Mouse (Mus musculus): ENCODE data around the gene Rnaset2b. TPM values are rescaled to one million over a fixed set of nuclear protein-coding genes. Genes with fewer than 3 reads are reported as not detected.
"Not testable (repeated sequence)": the region's sequence is repeated elsewhere in the genome, so short reads cannot be mapped to it uniquely, and the experiment has no call there.

Rnaset2b gene
- polyA plus RNA-seq, 1 experiment from 2014 or later, result 138 TPM

DNA sequence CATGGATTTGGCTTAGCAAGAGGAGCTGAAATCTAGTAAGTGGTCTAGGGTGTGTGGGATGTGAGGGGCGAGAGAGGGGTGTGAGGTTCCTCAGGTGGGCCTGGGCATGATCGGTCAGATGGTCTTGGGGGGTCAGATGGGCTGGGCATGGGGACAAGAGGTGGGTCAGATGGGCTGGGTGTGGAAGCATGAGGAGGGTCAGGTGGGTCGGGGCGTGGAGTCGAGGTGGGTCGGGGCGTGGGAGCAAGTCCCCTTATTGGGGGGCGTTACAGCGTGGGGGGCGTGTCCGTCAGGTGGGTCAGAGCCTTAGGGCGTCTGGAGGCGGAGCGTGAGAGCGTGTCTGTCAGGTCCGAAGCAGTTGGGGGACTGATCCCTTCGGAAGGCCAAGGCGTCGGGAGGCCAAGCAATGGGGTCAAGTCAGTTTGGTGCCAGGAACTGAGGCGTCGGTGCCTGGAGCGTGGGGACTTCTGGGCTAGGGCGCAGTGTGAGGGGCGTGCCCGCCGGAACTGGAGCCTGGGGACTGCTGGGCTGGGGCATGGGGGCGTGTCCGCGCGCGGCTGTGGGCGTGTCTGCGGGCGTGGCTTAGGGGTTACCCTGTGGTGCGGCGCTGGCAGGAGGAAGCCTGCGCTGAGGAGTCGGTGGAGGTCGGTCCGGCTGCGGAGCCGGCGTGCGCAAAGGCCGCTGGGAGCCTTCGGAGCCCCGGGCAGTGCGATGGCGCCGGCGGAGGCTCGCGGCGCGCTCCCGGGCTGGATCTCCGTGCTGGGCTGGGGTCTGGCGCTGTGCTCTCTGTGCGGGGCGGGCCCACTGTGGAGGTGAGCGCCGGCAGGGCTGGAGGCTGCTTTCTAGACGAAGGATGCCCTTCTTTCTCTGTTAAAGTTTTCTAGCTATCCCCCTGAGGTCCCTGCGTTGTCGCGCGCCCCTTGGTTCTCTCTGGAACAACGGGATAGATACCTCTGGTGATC is 8.1 kb downstream of the Rnaset2b start, which contains the start of gene Gm49721:
Gene Gm49721 (plus strand): TSS at position 618 of the 962 bp plus-strand sequence.
- Histone ChIP-seq H3K4me3 (ENCODE audit: low read length) (peak within 1 kb of the TSS; percentile 50), H3K4me2 (ENCODE audit: low read length) (peak within 1 kb of the TSS; percentile 62), H3K9ac (ENCODE audit: low read depth, low read length) (peak within 1 kb of the TSS; percentile 65)
- H3K9me3 ChIP-seq (ENCODE audit: control insufficient read depth, low read length); H3K27me3 ChIP-seq (replicated peaks; ENCODE audit: control insufficient read depth, insufficient read depth, low read length); H3K27ac ChIP-seq (ENCODE audit: low read depth, low read length); H3K4me1 ChIP-seq (ENCODE audit: control insufficient read depth, insufficient read depth, low read depth, low read length); H3K36me3 ChIP-seq (ENCODE audit: control insufficient read depth, insufficient read depth, low read length): not testable (repeated sequence)
- peak; percentile 98 for ATAC-seq
- WGBS, result under 1% methylated on average over 42 of the region's 68 CpGs

DNA sequence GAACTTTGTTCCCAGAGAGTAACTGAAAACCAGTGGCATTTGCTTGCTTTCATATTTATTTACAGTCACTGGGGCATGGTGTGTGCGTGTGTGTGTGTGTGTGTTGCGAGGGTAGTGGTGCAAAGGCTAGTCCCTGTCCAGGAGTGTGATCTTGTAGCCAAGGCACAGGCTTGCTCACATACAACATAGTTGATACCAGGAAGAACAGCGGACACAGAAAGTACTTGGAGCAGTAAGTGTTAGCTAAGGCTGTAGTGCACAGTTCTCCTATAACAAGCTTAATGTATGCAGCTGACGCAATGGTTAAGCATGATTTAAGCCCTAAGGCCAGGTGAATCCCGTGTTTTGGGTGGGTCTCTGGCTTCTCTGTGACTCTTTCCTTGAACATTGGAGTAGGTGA is 8.9 kb downstream of the Rnaset2b start:
- H3K36me3 ChIP-seq (ENCODE audit: control insufficient read depth, insufficient read depth, low read length); H3K4me1 ChIP-seq (ENCODE audit: control insufficient read depth, insufficient read depth, low read depth, low read length); H3K27ac ChIP-seq (ENCODE audit: low read depth, low read length); H3K27me3 ChIP-seq (replicated peaks; ENCODE audit: control insufficient read depth, insufficient read depth, low read length); ATAC-seq; H3K9me3 ChIP-seq (ENCODE audit: control insufficient read depth, low read length): not testable (repeated sequence)
- Histone ChIP-seq H3K4me2 (ENCODE audit: low read length) (peak overlapping the region; percentile 62), H3K4me3 (ENCODE audit: low read length) (peak overlapping the region; percentile 50), H3K9ac (ENCODE audit: low read depth, low read length) (peak overlapping the region; percentile 65)
- 20% methylated on average over 4 of the region's 5 CpGs for WGBS

DNA sequence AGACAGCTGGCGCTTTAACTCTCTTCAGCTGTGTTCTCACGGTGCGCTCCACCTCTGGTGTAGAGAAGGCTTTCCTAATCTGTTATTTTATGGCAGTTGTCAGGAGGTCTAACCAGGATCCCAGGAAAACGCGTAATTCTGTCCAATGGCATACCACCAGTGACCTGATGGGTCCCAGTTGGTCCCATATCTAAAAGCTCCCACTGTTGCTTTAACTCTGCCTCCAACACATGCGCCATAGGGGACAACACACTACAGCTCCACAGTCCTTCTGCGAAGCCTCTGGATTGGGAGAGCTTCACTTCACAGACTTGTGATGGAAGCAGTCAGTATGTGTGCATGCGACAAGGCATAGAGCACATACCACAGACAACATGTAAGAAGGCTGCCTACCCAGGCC is 9.7 kb downstream of the Rnaset2b start:
- not testable (repeated sequence) for H3K4me1 ChIP-seq (ENCODE audit: control insufficient read depth, insufficient read depth, low read depth, low read length); H3K9ac ChIP-seq (ENCODE audit: low read depth, low read length); ATAC-seq; H3K27ac ChIP-seq (ENCODE audit: low read depth, low read length); H3K4me3 ChIP-seq (ENCODE audit: low read length); H3K36me3 ChIP-seq (ENCODE audit: control insufficient read depth, insufficient read depth, low read length); H3K27me3 ChIP-seq (replicated peaks; ENCODE audit: control insufficient read depth, insufficient read depth, low read length); H3K4me2 ChIP-seq (ENCODE audit: low read length); H3K9me3 ChIP-seq (ENCODE audit: control insufficient read depth, low read length)
- 97% methylated on average over 5 of the region's 8 CpGs for WGBS

DNA sequence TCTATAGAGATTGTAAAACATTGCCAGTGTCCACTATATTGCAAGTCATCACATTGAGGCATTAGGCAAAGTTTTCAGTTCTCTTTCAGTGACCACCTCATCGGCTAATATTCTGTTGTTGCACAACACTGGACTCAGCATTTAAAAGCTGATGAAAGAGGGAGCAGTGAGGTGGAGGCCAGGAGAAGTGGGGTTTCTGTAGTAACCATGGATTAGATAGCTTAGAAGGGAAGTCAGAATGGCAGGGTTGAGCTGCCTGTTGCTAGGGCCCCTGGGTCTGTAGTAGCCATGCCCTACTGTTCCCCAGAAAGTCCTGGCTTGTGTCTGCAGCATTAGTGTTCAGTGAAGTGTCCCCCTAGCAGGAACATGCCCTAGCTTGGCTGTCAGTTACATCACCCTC is 15.7 kb downstream of the Rnaset2b start:
- not testable (repeated sequence) for H3K27me3 ChIP-seq (replicated peaks; ENCODE audit: control insufficient read depth, insufficient read depth, low read length); H3K4me2 ChIP-seq (ENCODE audit: low read length); H3K9ac ChIP-seq (ENCODE audit: low read depth, low read length); H3K4me1 ChIP-seq (ENCODE audit: control insufficient read depth, insufficient read depth, low read depth, low read length); H3K27ac ChIP-seq (ENCODE audit: low read depth, low read length); H3K36me3 ChIP-seq (ENCODE audit: control insufficient read depth, insufficient read depth, low read length); H3K4me3 ChIP-seq (ENCODE audit: low read length); H3K9me3 ChIP-seq (ENCODE audit: control insufficient read depth, low read length); ATAC-seq
- 93% methylated on average over 1 of the region's 1 CpGs for WGBS

DNA sequence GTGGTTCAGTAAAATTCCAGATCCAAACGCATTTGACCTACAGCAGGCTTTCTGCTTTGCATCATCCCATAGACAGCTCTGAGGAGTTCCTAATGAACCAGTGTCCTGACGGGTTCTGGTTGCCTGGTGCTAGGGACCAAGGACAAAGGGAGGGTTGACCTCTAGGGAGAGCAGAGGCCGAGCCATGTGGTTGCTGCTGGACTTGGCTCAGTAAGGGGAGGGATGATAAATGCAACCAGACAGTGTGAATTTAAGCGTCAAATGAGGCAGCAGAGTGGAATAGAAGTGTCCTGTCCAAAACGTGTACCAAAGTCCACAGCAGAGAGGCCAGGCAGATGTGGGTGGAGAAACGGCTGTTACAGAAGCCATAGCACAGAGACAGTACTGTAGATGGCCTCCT is 25.1 kb downstream of the Rnaset2b start:
- peak; percentile 63; the same call in 1 of the 2 replicates for ATAC-seq
- H3K27me3 ChIP-seq (replicated peaks; ENCODE audit: control insufficient read depth, insufficient read depth, low read length); H3K9me3 ChIP-seq (ENCODE audit: control insufficient read depth, low read length); H3K4me2 ChIP-seq (ENCODE audit: low read length); H3K36me3 ChIP-seq (ENCODE audit: control insufficient read depth, insufficient read depth, low read length); H3K27ac ChIP-seq (ENCODE audit: low read depth, low read length); H3K4me1 ChIP-seq (ENCODE audit: control insufficient read depth, insufficient read depth, low read depth, low read length); H3K9ac ChIP-seq (ENCODE audit: low read depth, low read length); H3K4me3 ChIP-seq (ENCODE audit: low read length): not testable (repeated sequence)
- WGBS, result no CpG with 5 or more reads among the region's 6 CpGs

DNA sequence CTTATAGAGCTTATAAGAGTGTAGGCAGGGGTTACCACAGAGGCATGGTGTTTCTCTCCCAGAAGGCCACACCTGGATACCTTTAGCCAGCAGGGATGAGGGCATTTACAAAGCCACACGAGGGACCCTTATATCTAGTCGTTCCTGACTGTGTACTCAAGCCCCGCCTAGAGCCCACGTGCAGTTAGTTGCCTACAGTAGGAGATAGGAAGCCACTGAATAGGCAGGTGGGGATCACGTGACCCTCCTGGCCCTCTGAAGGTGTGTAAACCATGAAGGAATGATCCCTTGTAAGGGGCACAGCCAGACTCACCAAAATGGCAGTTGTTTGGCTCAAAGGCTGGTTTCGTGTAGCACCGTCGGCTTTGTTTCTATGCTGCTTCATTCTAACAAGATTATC is 26.4 kb downstream of the Rnaset2b start:
- H3K9me3 ChIP-seq (ENCODE audit: control insufficient read depth, low read length); H3K36me3 ChIP-seq (ENCODE audit: control insufficient read depth, insufficient read depth, low read length); H3K4me3 ChIP-seq (ENCODE audit: low read length); H3K4me1 ChIP-seq (ENCODE audit: control insufficient read depth, insufficient read depth, low read depth, low read length); H3K4me2 ChIP-seq (ENCODE audit: low read length); H3K27me3 ChIP-seq (replicated peaks; ENCODE audit: control insufficient read depth, insufficient read depth, low read length); H3K9ac ChIP-seq (ENCODE audit: low read depth, low read length); H3K27ac ChIP-seq (ENCODE audit: low read depth, low read length); ATAC-seq: not testable (repeated sequence)
- 86% methylated on average over 8 of the region's 8 CpGs for WGBS

DNA sequence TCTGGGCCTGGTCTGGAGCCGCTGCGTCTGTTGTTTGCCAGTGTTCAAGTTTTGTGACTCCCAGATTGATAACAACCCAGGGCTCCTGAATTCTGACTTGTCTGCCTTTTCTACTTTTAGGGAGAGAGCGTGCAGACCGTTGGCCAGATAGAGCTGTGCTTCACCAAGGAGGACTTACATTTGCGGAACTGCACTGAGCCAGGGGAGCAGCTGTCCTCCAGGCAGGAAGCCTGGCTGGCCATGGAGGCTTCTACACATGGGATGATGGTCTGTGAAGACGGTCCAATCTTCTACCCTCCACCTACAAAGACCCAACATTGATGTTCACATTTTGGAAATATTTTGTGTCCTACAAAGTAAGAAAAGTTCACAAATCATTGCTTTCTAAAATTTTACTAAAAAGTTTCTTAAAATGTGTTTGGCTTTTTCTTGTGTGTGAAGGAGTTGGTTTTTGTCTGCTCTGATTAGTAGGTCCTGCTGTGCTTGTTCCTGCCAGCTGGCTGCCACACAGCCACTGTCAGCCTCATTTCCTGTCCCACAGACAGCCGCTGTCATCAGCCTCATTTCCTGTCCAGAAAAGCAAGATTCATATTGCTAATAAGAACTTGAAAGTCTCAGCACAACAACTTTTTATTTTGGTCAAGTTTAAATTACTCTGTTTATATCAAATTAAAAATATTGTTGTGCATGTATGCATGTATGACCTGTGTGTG is 27.5 kb downstream of the Rnaset2b start:
- H3K9me3 ChIP-seq (ENCODE audit: control insufficient read depth, low read length); H3K27ac ChIP-seq (ENCODE audit: low read depth, low read length); H3K27me3 ChIP-seq (replicated peaks; ENCODE audit: control insufficient read depth, insufficient read depth, low read length); H3K36me3 ChIP-seq (ENCODE audit: control insufficient read depth, insufficient read depth, low read length); H3K4me2 ChIP-seq (ENCODE audit: low read length); H3K4me3 ChIP-seq (ENCODE audit: low read length); H3K4me1 ChIP-seq (ENCODE audit: control insufficient read depth, insufficient read depth, low read depth, low read length); H3K9ac ChIP-seq (ENCODE audit: low read depth, low read length): not testable (repeated sequence)
- WGBS, result 100% methylated on average over 1 of the region's 7 CpGs
- ATAC-seq, result peak; percentile 50; the same call in 1 of the 2 replicates

DNA sequence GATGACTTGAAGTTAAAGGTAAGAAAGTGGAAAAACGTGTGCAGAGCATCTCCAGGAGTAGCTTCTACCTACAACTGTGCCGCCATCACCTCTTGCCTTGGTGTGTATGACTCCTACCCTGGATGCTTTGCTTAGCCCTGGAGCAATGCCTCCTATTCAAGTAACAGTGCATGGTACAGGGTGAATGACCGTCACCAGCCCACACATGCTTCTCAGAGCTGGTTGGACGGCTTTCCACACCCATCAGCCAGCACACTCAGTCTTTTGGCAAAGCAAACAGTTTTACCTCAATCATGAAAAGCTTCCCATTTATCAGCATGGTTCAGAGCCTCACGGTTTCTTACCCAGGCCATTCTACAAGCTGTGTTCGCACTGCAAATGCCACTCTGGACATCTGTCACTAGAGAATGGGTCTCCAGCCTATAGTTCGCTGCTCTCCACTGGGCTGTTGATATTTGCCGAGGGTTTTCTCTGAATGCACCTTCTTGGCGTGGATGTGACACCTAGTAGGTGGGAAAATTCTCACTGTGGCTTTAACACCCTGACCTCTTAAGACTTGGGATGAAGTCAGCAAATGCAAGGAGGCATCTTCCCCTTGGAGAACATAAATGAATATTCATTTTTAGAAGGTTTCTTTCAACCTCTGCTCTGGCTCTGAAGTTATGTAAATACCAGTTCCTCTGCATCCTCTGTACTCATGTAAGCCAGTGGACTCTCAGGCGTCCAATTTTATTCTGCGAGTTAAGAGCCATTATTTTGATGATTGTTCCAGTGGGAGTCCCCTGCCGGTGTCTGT is 31.6 kb downstream of the Rnaset2b start:
- H3K27me3 ChIP-seq (replicated peaks; ENCODE audit: control insufficient read depth, insufficient read depth, low read length); H3K4me1 ChIP-seq (ENCODE audit: control insufficient read depth, insufficient read depth, low read depth, low read length); H3K9ac ChIP-seq (ENCODE audit: low read depth, low read length); H3K36me3 ChIP-seq (ENCODE audit: control insufficient read depth, insufficient read depth, low read length); H3K9me3 ChIP-seq (ENCODE audit: control insufficient read depth, low read length); ATAC-seq; H3K4me2 ChIP-seq (ENCODE audit: low read length); H3K27ac ChIP-seq (ENCODE audit: low read depth, low read length); H3K4me3 ChIP-seq (ENCODE audit: low read length): not testable (repeated sequence)
- 85% methylated on average over 7 of the region's 12 CpGs for WGBS

DNA sequence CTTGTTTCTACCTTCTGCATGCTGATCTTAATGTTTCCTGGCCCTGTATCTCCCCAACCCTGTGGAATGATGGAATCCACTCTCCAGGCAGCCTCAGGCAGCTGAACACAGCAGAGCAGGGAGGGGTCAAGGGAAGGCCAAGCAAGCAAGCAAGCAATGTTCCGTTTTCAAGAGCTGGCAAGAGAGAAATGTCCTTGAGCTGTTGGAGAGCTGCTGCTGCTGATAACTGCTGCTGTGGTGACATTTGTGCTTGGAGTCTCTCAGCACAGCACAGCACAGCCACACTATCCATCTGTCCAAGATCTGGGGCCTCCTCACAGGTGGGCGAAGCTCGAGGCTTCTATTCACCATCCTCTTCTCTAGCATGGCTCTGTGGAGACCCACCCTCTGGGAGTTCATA is 33.0 kb downstream of the Rnaset2b start:
- ATAC-seq; H3K4me2 ChIP-seq (ENCODE audit: low read length); H3K27ac ChIP-seq (ENCODE audit: low read depth, low read length); H3K36me3 ChIP-seq (ENCODE audit: control insufficient read depth, insufficient read depth, low read length); H3K4me3 ChIP-seq (ENCODE audit: low read length); H3K9ac ChIP-seq (ENCODE audit: low read depth, low read length); H3K9me3 ChIP-seq (ENCODE audit: control insufficient read depth, low read length); H3K27me3 ChIP-seq (replicated peaks; ENCODE audit: control insufficient read depth, insufficient read depth, low read length); H3K4me1 ChIP-seq (ENCODE audit: control insufficient read depth, insufficient read depth, low read depth, low read length): not testable (repeated sequence)
- no CpG with 5 or more reads among the region's 3 CpGs for WGBS

Data from hindbrain, embryonic 16.5 days (tissue).